Mouse (Mus musculus): ENCODE data around the gene Flt1. TPM values are rescaled to one million over a fixed set of nuclear protein-coding genes. Genes with fewer than 3 reads are reported as not detected.
"Not testable (repeated sequence)": the region's sequence is repeated elsewhere in the genome, so short reads cannot be mapped to it uniquely, and the experiment has no call there.

Flt1 gene
- total RNA-seq, 2 experiments from 2014 or later, result 31.7 to 34.7 TPM

DNA sequence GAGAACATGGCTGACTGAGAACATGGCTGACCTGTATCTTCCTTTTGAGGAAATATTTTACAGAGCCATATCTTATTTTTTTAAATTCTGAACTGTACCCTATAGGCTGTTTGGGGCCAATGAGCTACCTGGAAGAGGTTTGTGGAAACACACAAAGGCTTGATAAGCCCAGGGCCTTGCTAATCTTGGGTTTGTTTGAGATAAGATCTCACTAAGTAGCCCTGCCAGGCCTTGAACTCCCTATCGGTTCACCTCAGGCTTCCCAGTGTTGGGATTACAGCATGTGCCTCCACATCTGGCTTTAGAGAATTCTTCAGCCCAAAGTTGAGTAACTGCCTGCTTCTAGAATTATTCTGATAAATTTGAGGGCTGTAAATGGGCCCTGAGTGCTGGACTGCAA, 152.3 kb downstream of the Flt1 start:
- Histone ChIP-seq H3K27ac (no peak overlapping the region), H3K4me3 (no peak overlapping the region)
- no peak for DNase-seq (ENCODE audit: low spot score in 2 of 2)
- TF ChIP-seq CTCF (conservative IDR thresholded peaks at IDR 0.05), result no peak

DNA sequence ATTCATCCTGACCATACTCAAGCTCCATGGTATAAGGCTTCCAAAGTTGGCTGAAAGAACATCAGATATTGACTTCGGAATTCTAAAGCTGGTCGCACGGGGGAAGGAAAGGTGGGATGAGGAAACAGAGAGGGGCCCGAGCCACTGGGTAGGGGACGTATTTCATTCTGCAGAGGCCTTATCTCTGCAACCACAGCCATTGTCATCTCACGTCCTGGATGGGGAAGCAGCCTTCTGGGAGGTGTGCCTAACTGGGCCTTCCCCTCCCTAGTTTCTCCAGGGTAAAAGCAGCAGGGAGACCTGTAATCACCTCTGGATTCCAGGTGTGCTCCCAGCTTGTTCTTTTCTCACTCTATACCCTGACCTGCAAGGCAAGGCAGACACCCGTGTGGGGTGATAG, 153.1 kb downstream of the Flt1 start:
- DNase-seq (ENCODE audit: low spot score in 2 of 2), result no peak
- Histone ChIP-seq H3K4me3 (no peak overlapping the region), H3K27ac (no peak overlapping the region)
- TF ChIP-seq CTCF (conservative IDR thresholded peaks at IDR 0.05), result no peak

DNA sequence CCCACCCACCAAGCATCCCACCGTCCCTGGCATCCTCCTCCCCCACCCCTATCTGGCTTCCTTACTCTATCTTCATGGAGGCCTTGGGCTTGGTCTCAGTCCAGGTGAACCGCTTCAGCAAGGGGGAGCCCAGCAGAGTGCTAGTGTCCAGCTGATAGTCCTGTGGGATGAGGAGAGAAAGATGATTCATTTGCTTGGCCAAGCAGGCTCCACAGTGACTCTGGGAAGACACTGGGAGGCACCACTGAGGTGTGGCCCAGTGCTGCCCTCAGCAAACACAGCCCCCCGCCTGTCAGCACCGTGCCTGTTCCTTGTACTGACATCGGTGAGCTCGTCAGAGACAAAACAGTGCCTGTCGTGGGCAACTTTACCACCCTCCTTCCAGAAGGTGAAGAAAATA, 159.5 kb downstream of the Flt1 start:
- no peak for TF ChIP-seq CTCF (conservative IDR thresholded peaks at IDR 0.05)
- DNase-seq (ENCODE audit: low spot score in 2 of 2), result no peak
- no peak overlapping the region for H3K27ac ChIP-seq
- no peak overlapping the region for H3K4me3 ChIP-seq

DNA sequence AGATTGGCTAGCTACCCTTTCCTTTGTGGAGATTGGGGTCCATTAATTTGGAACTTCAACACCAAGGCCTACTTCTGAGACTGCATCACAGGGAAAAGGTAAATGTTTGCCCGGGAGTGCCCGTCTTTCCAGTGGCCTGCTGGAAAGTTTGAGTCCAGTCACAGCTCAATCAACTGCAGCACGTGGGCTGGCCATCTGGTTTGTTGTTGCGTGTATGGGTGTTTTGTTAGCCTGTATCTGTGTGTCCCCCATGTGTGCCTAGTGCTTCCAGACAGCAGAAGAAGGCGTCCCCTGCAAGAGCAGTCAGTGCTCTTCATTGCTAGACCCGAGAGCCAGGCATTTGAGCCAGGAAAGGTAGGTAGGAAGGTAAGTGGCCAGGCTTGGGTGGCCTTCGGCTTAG, 160.4 kb downstream of the Flt1 start:
- peak in 1 of 2 experiments; percentile 28 for DNase-seq (ENCODE audit: low spot score in 2 of 2)
- no peak for TF ChIP-seq CTCF (conservative IDR thresholded peaks at IDR 0.05)

GRCm38 (mm10) chr5:147564140-147564590, 161.6 kb downstream of the Flt1 start:
- Histone ChIP-seq H3K27ac (no peak overlapping the region), H3K4me3 (no peak overlapping the region)
- no peak for DNase-seq (ENCODE audit: low spot score in 2 of 2)
- TF ChIP-seq CTCF (conservative IDR thresholded peaks at IDR 0.05), result no peak

More for the DNA sequence above, 160.4 kb downstream of the Flt1 start:
- Histone ChIP-seq H3K27ac (no peak overlapping the region), H3K4me3 (no peak overlapping the region)

DNA sequence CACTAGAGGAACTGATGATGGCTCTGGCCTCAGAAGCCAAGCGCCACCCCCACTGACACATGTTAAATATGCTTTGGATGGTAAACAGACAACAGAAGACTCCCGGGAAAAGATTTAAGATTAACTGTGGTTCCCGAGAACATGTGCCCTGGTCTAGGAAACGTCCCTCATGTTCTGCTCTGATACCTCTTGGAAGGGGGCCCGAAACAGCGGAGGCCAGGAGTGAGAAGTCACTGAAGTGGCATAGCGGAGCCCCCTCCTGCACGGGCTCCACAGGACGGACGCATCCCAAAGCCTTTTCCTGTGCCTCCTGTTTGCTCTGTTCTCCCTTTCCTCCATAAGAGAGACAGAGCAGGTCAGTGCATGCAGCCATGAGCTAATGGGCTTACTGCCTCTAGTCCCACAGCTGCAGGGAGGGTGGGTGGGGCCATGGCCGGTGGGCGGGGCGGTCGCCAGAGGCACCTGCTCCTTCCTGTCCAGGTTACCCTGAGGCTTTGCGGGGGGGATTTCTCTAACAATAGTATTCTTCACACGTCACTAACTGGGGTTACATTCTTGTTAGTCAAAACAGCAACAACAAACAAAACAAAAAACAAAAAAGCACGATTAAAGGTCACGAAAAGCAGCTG, 162.2 kb downstream of the Flt1 start:
- Histone ChIP-seq H3K4me3 (no peak overlapping the region), H3K27ac (no peak overlapping the region)
- no peak for DNase-seq (ENCODE audit: low spot score in 2 of 2)
- TF ChIP-seq CTCF (conservative IDR thresholded peaks at IDR 0.05), result no peak

DNA sequence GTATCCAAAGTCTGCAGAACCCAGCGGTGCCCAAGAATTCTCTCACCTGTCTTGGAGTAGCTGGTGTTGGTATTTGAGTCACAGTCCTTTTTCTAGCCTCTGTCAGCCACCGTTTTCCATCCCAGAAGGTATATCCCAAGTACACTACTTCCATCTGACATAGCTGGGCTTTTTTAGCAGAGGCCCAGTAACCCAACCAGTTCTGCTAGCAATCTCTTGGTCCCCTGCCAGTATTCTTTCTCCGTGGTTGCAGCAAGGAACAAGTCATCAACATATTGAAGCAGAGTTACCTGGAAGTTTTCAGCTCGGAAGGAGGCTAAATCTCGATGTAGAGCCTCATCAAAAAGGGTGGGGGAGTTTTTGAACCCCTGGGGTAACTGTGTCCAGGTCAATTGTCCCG, 168.2 kb downstream of the Flt1 start:
- not testable (repeated sequence) for H3K4me3 ChIP-seq; H3K27ac ChIP-seq; DNase-seq (ENCODE audit: low spot score in 2 of 2)

DNA sequence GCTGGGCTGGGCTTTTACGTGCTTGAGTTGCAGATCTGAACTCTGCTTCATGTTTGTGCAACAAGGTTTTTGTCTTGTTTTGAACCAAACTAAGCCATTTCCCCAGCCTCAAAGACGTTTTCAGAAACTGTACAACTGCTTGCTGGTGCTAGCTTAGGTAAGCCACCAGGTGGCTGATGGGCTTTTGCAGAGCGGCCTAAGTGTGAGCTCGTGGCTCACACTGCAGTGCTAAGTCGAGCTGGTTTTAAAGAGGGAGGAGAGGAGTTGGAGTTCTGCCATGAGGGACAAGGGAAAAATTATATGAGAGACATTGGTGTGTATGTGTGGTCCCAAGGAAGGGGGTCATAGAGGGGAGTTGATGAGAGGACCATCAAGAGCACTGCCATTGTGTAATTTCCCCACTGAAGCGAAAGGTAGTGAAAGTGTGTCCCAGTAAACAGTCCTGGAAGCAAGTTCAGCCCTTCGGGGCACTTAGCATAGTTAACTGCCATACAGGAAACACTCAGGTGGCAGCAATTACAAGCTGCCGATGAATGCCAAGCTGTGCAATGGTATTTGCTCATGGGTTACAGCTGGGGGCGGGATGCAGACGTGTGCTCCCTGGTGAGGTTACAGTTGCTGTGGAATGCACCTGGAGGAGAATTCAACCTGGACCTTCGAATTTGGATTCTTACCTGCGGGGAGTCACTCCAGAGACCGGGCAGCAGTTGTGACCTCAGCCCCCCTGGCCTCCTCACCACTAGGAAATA, 173.8 kb downstream of the Flt1 start:
- no peak for DNase-seq (ENCODE audit: low spot score in 2 of 2)
- TF ChIP-seq CTCF (conservative IDR thresholded peaks at IDR 0.05), result no peak
- Histone ChIP-seq H3K27ac (no peak overlapping the region), H3K4me3 (no peak overlapping the region)

DNA sequence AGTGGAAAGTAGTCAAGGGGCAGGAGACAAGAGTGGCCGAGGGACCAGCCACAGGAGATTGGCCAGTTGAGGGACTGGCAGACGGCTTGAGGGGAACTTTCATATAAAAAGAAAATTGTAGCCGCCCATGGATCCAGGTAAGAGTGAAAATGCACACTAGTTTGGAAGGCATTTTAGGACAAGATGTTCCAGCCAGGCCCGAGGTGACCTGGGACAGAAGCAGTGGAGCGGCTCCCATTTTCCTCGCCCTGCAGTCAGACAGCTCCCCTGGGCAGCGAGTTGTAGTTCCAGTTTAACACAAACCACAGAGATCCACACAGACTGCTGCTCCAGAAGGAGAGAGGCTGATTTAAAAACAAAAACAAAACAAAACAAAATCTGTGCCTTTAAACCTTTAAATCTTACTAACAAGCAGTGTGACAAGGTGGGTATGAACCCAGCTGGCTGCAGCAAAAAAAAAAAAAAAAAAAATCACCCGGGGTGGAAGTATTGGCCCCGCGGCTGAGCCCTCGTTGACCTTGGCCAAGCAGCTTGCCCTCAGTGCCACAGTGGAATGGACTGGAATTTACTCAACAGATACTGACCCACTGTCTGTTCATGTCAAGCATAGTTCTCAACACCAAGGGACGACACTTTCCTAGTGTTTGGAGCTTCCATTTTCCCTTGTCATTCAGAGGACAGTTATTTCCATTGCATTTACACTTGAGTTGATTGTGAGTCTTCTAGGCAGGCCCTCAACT, 176.6 kb downstream of the Flt1 start:
- TF ChIP-seq CTCF (conservative IDR thresholded peaks at IDR 0.05), result no peak
- DNase-seq (ENCODE audit: low spot score in 2 of 2), result no peak
- Histone ChIP-seq H3K27ac (no peak overlapping the region), H3K4me3 (no peak overlapping the region)

DNA sequence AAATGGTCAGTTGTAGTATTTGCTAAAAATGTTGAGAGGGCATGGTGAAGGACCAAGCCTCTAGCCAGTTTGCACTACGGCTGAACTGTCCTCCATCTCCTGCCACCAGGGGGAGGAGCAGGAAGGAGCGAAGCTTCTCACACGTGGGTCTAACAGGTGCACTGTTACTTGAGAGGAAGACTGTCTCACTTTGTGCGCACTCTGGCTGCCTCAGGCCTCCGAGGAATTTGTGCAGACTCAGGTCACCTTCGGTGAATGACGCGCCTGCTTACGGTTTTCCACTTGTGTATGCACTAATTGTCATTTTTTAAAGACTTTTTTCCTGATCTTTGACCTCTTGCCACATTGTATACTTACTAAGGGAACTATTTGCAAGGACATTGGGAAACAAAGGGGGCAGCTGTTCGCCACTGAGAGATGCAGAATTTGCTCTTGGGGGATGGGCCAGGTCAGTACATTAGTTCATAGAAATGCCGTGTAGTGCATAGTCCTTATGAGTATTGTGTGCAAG, 180.0 kb downstream of the Flt1 start:
- H3K4me3 ChIP-seq, result no peak overlapping the region
- TF ChIP-seq CTCF (conservative IDR thresholded peaks at IDR 0.05), result peak; percentile 65
- no peak for DNase-seq (ENCODE audit: low spot score in 2 of 2)
- H3K27ac ChIP-seq, result no peak overlapping the region

DNA sequence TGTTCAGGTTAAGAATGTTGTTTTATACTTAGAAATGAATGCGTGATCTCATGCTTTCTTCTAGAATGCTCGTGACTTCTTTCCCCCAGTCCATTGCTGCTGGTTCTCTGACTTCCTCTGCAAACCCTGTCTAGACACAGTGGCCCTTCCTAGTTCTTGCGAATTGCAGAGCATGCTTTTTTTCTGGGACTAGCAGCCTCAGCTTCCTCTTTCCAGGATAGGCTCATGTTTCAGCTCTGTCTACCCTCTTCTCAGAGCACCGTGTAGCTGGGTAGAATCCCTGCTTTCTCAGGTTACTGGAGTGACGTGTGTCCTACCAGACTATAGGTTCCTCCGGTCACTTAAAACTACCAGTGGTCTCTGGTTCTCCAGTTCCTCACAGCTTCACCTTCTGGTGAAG, 183.5 kb downstream of the Flt1 start:
- Histone ChIP-seq H3K4me3 (no peak overlapping the region), H3K27ac (no peak overlapping the region)
- no peak for TF ChIP-seq CTCF (conservative IDR thresholded peaks at IDR 0.05)
- DNase-seq (ENCODE audit: low spot score in 2 of 2), result no peak

DNA sequence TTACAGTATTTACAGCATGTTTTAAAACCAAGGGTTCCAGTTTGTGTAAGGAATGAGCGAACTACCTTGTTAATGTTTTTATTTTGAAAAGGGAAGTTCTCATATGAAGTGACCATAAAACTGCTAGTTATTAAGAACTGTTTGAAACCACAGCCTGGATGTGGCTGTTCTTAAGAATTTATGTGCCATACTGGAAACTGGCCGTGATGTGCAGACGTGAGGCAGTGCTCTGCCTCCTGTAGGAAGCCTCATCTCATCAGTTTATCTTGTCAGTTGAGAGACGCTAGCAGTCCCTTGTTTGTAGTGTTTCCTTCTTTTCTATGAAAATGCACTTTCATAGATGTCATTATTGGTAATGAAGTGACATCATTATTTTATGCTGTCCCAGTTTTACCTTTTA, 186.0 kb downstream of the Flt1 start:
- peak overlapping the region; percentile 24; the same call in 1 of the 2 replicates for H3K27ac ChIP-seq
- no peak for DNase-seq (ENCODE audit: low spot score in 2 of 2)
- no peak for TF ChIP-seq CTCF (conservative IDR thresholded peaks at IDR 0.05)

DNA sequence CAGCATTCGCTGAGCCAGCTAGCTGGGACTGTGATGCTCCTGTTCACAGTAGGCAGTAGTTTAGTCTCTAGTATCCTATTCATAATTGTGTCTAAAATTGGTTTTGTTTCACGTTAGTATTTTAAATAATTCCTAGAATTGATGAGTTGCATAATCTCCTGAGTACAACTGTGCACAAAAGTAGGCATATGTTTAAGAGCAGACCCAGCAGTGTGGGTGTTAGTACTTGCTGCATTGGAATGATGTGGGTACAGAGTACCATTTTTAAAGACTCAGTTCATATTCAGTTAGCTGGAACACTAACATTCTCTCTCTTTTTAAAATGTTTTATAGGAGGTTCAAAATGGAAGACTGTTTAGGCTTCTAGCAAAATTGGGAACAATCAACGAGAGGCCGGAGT, 186.4 kb downstream of the Flt1 start:
- Histone ChIP-seq H3K27ac (peak overlapping the region; percentile 24; the same call in 1 of the 2 replicates), H3K4me3 (no peak overlapping the region)
- TF ChIP-seq CTCF (conservative IDR thresholded peaks at IDR 0.05), result no peak
- DNase-seq (ENCODE audit: low spot score in 2 of 2), result peak in 1 of 2 experiments; percentile 52

More for the DNA sequence above, 186.0 kb downstream of the Flt1 start:
- no peak overlapping the region for H3K4me3 ChIP-seq
